32 mouse cellular contexts compared by ENCODE assay signal in the genomic region with DNA sequence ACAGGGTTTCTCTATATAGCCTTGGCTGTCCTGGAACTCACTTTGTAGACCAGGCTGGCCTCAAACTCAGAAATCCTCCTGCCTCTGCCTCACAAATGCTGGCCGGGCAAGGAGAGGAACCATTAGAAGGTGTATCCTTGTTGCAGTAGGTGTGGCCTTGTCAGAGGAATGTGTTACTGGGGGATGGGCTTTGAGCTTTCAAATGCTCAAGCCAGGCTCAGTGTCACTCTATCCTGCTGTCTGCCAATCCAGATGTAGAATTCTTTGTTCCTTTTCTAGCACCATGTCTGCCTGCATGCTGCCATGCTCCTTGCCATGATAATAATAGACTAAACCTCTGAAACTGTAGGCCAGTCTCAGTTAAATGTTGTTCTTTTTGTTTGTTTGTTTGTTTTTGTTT. TPM values are rescaled to one million over a fixed set of nuclear protein-coding genes. Genes with fewer than 3 reads are reported as not detected.
"Had no signal": no experiment of that assay in that cellular context is flagged by ENCODE, and none has a peak within 500 bp of the region (broad histone marks: within the 10 kb centered on the region; RNA-seq: fewer than 3 reads in every experiment).

No protein-coding gene starts in this region.

- DNase-seq: left cerebral cortex, postnatal 4 days; liver; liver, embryonic 13.5 days; liver, postnatal 0 days; lung, adult 18-20 months; lung, adult 2 months; lung, embryonic 14.5 days; lung, postnatal 10 days; lung, postnatal 14 days; lung, postnatal 36 days; lung, postnatal 4 days; midbrain, embryonic 14.5 days had no signal

- H3K27ac ChIP-seq: limb, embryonic 10.5 days; limb, embryonic 12.5 days; limb, embryonic 13.5 days; limb, embryonic 15.5 days; liver, embryonic 12.5 days; liver, embryonic 13.5 days; liver, embryonic 14.5 days; liver, embryonic 15.5 days; lung, embryonic 15.5 days; macrophage; midbrain, embryonic 10.5 days; midbrain, embryonic 12.5 days; midbrain, embryonic 13.5 days; midbrain, embryonic 15.5 days; neural tube, embryonic 12.5 days; neural tube, embryonic 13.5 days had no signal

- H3K9me3 ChIP-seq: limb, embryonic 10.5 days; limb, embryonic 15.5 days; liver, embryonic 12.5 days; liver, embryonic 13.5 days; liver, embryonic 15.5 days; lung, embryonic 15.5 days; megakaryocyte, embryonic 14.5 days; midbrain, embryonic 12.5 days had no signal

- H3K4me3 ChIP-seq: limb, embryonic 10.5 days; limb, embryonic 12.5 days; limb, embryonic 13.5 days; limb, embryonic 15.5 days; liver, embryonic 12.5 days; liver, embryonic 13.5 days; liver, embryonic 15.5 days; lung, embryonic 15.5 days; megakaryocyte, embryonic 14.5 days; midbrain, embryonic 10.5 days; midbrain, embryonic 12.5 days; midbrain, embryonic 13.5 days; midbrain, embryonic 15.5 days; myocyte; neural tube, embryonic 12.5 days; neural tube, embryonic 13.5 days had no signal

- H3K27me3 ChIP-seq: limb, embryonic 12.5 days; limb, embryonic 13.5 days; limb, embryonic 15.5 days; liver, embryonic 12.5 days; liver, embryonic 13.5 days; liver, embryonic 15.5 days; lung, embryonic 15.5 days; megakaryocyte, embryonic 14.5 days; midbrain, embryonic 12.5 days; midbrain, embryonic 13.5 days; midbrain, embryonic 15.5 days; neural tube, embryonic 12.5 days; neural tube, embryonic 13.5 days had no signal

- ATAC-seq: liver, embryonic 12.5 days; liver, postnatal 0 days; lung, postnatal 0 days; midbrain, embryonic 13.5 days; midbrain, embryonic 15.5 days; midbrain, embryonic 16.5 days had no signal

RNA-seq across cellular contexts. Expression of gene Zfp599, which starts 42.5 kb away (rescaled TPM):
- polyA plus RNA-seq: liver, adult 2 months had no signal
